Mouse (Mus musculus): ENCODE measurements at regions not wholly inside any gene's neighbourhood (a gene's known extent, or its start where the extent isn't known, plus 50 kb on each side); places are given as distances from the start of the nearest gene placed in this dataset.

GRCm38 (mm10) chr2:109576946-109577345 is 97.6 kb upstream of the Bdnf start:
- DNase-seq (ENCODE audit: low spot score in 2 of 2) = no peak

- DNase-seq (ENCODE audit: low spot score in 2 of 2) = no peak
These were observed 95.6 kb upstream of the Bdnf start for GRCm38 (mm10) chr2:109578870-109579310.

GRCm38 (mm10) chr2:109618341-109619058 is 56.0 kb upstream of the Bdnf start:
- no peak for DNase-seq (ENCODE audit: low spot score in 2 of 2)

GRCm38 (mm10) chr2:109619676-109620075 is 54.8 kb upstream of the Bdnf start:
- no peak for DNase-seq (ENCODE audit: low spot score in 2 of 2)

GRCm38 (mm10) chr2:109621595-109621994 is 52.9 kb upstream of the Bdnf start:
- no peak for DNase-seq (ENCODE audit: low spot score in 2 of 2)

All from gastrocnemius, postnatal 4 days (tissue).